Mouse (Mus musculus) thymus, adult 2 months (tissue): ENCODE measurements around the gene Tecta. TPM values are rescaled to one million over a fixed set of nuclear protein-coding genes. Genes with fewer than 3 reads are reported as not detected.

Source experiments
- DNase-seq: peaks from one replicate; pipeline ENCODE4 v3.0.0; 2021
- H3K27ac ChIP-seq: fragments of 200-500 bp; 2 replicates; pipeline ENCODE4 v1.5.1; 2012; ENCODE audit warnings: low read length, control low read depth; ENCODE audit not compliant: control insufficient read depth, insufficient read depth
- H3K27me3 ChIP-seq: fragments of 200-500 bp; 2 replicates; pipeline ENCODE4 v1.6.1; 2012; ENCODE audit warnings: mild to moderate bottlenecking, low read length, moderate library complexity, mixed read lengths; ENCODE audit not compliant: control insufficient read depth, insufficient read depth
- H3K36me3 ChIP-seq: fragments of 200-500 bp; 2 replicates; pipeline ENCODE4 v1.6.1; 2012; ENCODE audit warnings: mild to moderate bottlenecking, low read length, moderate library complexity; ENCODE audit not compliant: control insufficient read depth, insufficient read depth
- H3K4me1 ChIP-seq: fragments of 200-500 bp; replicated peaks from 2 replicates; pipeline ENCODE4 v1.6.1; 2012; ENCODE audit warnings: low read length; ENCODE audit not compliant: control insufficient read depth, insufficient read depth
- H3K4me3 ChIP-seq: fragments of 200-500 bp; 2 replicates; pipeline ENCODE4 v1.5.1; 2012; ENCODE audit warnings: mild to moderate bottlenecking, low read length, control low read depth, moderate library complexity; ENCODE audit not compliant: control insufficient read depth, insufficient read depth
- CTCF ChIP-seq: fragments of 200-500 bp; IDR thresholded peaks from 2 replicates; pipeline ENCODE4 v1.5.1; 2012; ENCODE audit warnings: mild to moderate bottlenecking, control low read depth, low read length, moderate library complexity, borderline replicate concordance; ENCODE audit not compliant: control insufficient read depth, poor library complexity, insufficient read depth; ENCODE audit errors: extremely low read depth
- POLR2A ChIP-seq: fragments of 200-500 bp; IDR thresholded peaks from 2 replicates; pipeline ENCODE4 v1.6.1; 2012; ENCODE audit warnings: mild to moderate bottlenecking, low read length, control low read depth, moderate library complexity; ENCODE audit not compliant: control insufficient read depth, poor library complexity, insufficient read depth; ENCODE audit errors: extremely low read depth
- WGBS: fragments of 180-500 bp; shearing (Covaris S2); methylation state at CpG from one replicate; pipeline ENCODE4 v1.1.7; 2018; 5-methylcytosine and 5-hydroxymethylcytosine counted together
- polyA plus RNA-seq: library from polyadenylated mRNA; depleted of rRNA; stranded (reverse); fragments of >200 nt; gene quantifications from 2 replicates; pipeline ENCODE4 v1.2.3, GENCODE M21; 2012

Gene Tecta
- polyA plus RNA-seq, 1 experiment: 0.35 TPM

- Histone ChIP-seq H3K36me3 (no peaks in the 10 kb centered on the region), H3K4me1 (no peaks in the 10 kb centered on the region), H3K4me3 (no peak overlapping the region), H3K27me3 (no peaks in the 10 kb centered on the region), H3K27ac (no peak overlapping the region)
- WGBS: 94% methylated on average over 15 of the region's 15 CpGs
- no peak for TF ChIP-seq CTCF
- no peak for TF ChIP-seq POLR2A
- DNase-seq: no peak
Observed at GRCm38 (mm10) chr9:42377656-42378055, 22.1 kb downstream of the Tecta start.

DNA sequence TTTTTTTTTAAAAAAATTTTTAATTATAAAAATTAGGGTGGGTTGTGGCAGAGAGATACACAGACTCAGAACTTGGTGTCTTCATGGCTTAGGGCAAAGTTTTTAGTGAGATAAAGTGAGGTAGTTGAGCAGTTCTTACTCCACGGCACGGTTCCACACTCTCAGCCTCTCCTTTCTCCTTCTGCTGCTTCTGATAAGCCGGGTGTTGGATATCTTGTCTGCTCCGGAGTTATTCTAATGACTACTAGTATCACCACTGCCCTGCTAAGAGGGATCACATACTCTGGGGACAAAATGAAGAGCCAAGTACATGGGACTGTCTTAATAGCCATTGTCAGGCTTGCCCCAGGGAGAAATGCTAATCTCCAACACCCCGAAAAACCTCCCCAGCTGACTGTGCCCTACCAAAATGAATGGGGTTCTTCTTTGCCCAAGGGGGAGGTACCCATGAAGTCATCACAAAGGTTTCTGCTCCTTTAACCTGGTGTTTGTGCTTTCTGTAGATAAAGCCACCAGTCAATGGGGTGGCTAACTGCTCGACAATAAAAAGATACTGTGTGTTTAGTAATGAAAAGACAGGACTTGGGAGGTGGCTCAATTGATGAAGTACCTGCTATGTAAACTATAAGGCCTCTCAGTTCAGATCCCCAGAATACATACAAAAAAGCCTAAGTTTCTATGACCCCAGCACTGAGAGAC is 27.9 kb downstream of the Tecta start:
- Histone ChIP-seq H3K27me3 (no peaks in the 10 kb centered on the region), H3K27ac (no peak overlapping the region), H3K36me3 (no peaks in the 10 kb centered on the region), H3K4me3 (no peak overlapping the region), H3K4me1 (no peaks in the 10 kb centered on the region)
- no peak for TF ChIP-seq POLR2A
- no peak for TF ChIP-seq CTCF
- 91% methylated on average over 6 of the region's 6 CpGs for WGBS
- DNase-seq: no peak

DNA sequence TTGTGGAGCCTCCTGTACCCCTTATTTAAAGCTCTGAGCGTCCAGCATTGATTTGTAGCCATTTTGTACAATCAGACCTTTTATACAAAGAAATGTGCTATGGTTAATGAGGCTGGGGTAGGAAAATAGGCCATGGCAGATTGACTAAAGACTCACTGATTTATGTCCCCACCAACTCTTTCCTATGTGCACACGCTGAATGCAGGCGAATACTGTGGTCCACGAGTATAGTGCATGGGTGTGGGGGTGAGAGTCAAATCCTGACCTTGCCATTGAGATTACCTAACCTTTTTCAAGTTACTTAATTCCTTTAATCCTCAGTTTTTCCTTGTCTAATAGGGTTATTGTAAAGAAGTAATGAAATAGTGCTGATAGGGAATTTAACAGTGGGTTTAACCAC is 42.1 kb downstream of the Tecta start:
- Histone ChIP-seq H3K4me1 (no peaks in the 10 kb centered on the region), H3K27ac (no peak overlapping the region), H3K27me3 (no peaks in the 10 kb centered on the region), H3K4me3 (no peak overlapping the region), H3K36me3 (no peaks in the 10 kb centered on the region)
- no peak for DNase-seq
- 88% methylated on average over 4 of the region's 4 CpGs for WGBS
- TF ChIP-seq POLR2A (no peak), CTCF (no peak)

GRCm38 (mm10) chr9:42354871-42355270 is 44.9 kb downstream of the Tecta start:
- Histone ChIP-seq H3K36me3 (no peaks in the 10 kb centered on the region), H3K4me1 (no peaks in the 10 kb centered on the region), H3K4me3 (no peak overlapping the region), H3K27me3 (no peaks in the 10 kb centered on the region), H3K27ac (no peak overlapping the region)
- 71% methylated on average over 1 of the region's 1 CpGs for WGBS
- DNase-seq: no peak
- no peak for TF ChIP-seq CTCF
- TF ChIP-seq POLR2A: no peak

DNA sequence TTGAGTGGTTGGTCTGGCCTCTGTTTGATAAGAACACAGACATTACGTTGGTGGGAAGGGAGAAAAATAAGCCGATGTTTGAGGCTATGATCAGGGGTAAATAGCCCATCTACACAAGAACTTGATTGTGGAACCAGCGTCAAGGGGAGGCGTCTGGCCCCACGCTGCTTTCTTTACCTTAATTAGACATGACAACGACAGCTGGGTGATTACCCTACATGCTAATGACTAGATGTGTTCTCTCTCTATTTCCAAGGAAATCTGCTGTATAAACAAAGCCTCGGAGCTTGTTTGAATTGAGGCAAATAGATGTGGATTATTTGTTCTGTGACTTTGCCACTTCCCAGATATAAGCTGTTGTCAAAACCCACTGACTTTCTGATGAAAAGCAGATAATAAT is 49.9 kb downstream of the Tecta start:
- no peak overlapping the region for H3K27ac ChIP-seq
- WGBS: 34% methylated on average over 7 of the region's 7 CpGs
- DNase-seq: no peak
- no peaks in the 10 kb centered on the region for H3K4me1 ChIP-seq
- no peak for TF ChIP-seq POLR2A
- no peak for TF ChIP-seq CTCF
- no peaks in the 10 kb centered on the region for H3K36me3 ChIP-seq
- no peaks in the 10 kb centered on the region for H3K27me3 ChIP-seq
- no peak overlapping the region for H3K4me3 ChIP-seq

- Histone ChIP-seq H3K4me1 (no peaks in the 10 kb centered on the region), H3K4me3 (no peak overlapping the region), H3K36me3 (no peaks in the 10 kb centered on the region), H3K27ac (no peak overlapping the region), H3K27me3 (no peaks in the 10 kb centered on the region)
- TF ChIP-seq POLR2A: no peak
- no peak for TF ChIP-seq CTCF
- no peak for DNase-seq
Observed at GRCm38 (mm10) chr9:42346297-42346696, 53.4 kb downstream of the Tecta start.

DNA sequence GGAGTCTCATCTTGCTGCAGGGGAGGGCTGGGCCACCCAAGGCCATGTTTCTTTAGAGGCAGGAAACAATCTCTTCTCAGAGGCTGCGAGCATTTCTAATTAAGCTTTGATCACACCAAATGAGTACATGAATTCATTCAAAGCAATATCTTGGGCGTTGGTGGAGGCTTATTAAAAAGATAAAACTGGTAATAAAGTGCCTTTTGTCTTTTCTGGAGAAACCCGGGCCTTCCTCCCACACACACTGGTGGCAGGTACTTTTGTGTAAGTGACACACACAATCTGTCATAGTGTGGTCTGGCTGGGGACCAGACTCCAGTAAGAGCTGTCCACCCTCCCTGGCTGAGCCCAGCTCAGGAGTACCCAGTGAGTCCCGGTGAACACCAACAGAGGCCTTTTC is 60.6 kb downstream of the Tecta start:
- no peaks in the 10 kb centered on the region for H3K4me1 ChIP-seq
- no peaks in the 10 kb centered on the region for H3K36me3 ChIP-seq
- no peak for DNase-seq
- H3K27ac ChIP-seq: no peak overlapping the region
- H3K27me3 ChIP-seq: no peaks in the 10 kb centered on the region
- no peak overlapping the region for H3K4me3 ChIP-seq
- WGBS: 83% methylated on average over 4 of the region's 4 CpGs
- TF ChIP-seq CTCF (no peak), POLR2A (no peak)
